In genomic region chr7:142737772-142738171, GRCm38 (mm10) we compare ENCODE assay signal across 8 mouse cellular contexts. TPM values are rescaled to one million over a fixed set of nuclear protein-coding genes. Genes with fewer than 3 reads are reported as not detected.
DNase-seq lines count a peak whose midpoint lies in the region; ATAC-seq and TF ChIP-seq lines count a peak whose summit lies in the region.

No protein-coding gene starts in this region.

- no peak overlapping the region for H3K4me3 ChIP-seq in liver, adult 2 months (ENCODE audit: insufficient read depth, low read depth, low read length)
- no peak overlapping the region for H3K4me3 ChIP-seq in liver, embryonic 12.5 days

- H3K27me3 ChIP-seq in liver, adult 2 months (ENCODE audit: control insufficient read depth, insufficient read depth, low read length): no peaks in the 10 kb centered on the region
- H3K27me3 ChIP-seq in liver, embryonic 12.5 days (replicated peaks): no peaks in the 10 kb centered on the region

- no peaks in the 10 kb centered on the region for H3K4me1 ChIP-seq in liver, adult 2 months (ENCODE audit: control insufficient read depth, insufficient read depth, low read length)
- H3K4me1 ChIP-seq in liver, embryonic 12.5 days: no peaks in the 10 kb centered on the region

- H3K79me2 ChIP-seq in liver, adult 2 months (ENCODE audit: control insufficient read depth, insufficient read depth, low read length): no peaks in the 10 kb centered on the region

- intact Hi-C loops in heart, postnatal 36 days (cut with DNase I): no loop called here

- no peak; the same call in 1 of the 2 replicates for TF ChIP-seq CTCF in liver, adult 2 months (IDR thresholded peaks at IDR 0.05; ENCODE audit: low read depth, low read length)

- ATAC-seq in liver, embryonic 12.5 days: no peak

- no peak for TF ChIP-seq POLR2A in liver, adult 2 months (IDR thresholded peaks at IDR 0.05; ENCODE audit: extremely low read depth, insufficient read depth, low read length)

- DNase-seq in cerebellum, adult 18-20 months: peak; percentile 22 to 23
- no peak for DNase-seq in cerebellum, adult 11-12 months
- DNase-seq in liver, adult 2 months (ENCODE audit: extremely low read depth, low read depth, low spot score): peak; percentile 41
- peak; percentile 12 for DNase-seq in brain, embryonic 18.5 days (ENCODE audit: low read depth, low spot score)
- DNase-seq in heart, postnatal 36 days: peak; percentile 7 to 12
- DNase-seq in lung, postnatal 10 days: peak; percentile 29
- peak; percentile 8 to 17 for DNase-seq in thymus, postnatal 36 days

- H3K27ac ChIP-seq in liver, adult 2 months (replicated peaks; ENCODE audit: insufficient read depth, low read depth, low read length): no peak overlapping the region
- no peak overlapping the region for H3K27ac ChIP-seq in liver, embryonic 12.5 days

- H3K36me3 ChIP-seq in liver, adult 2 months (ENCODE audit: control insufficient read depth, insufficient read depth, low read length): no peaks in the 10 kb centered on the region
- no peaks in the 10 kb centered on the region for H3K36me3 ChIP-seq in liver, embryonic 12.5 days

- H3K9ac ChIP-seq in liver, adult 2 months (ENCODE audit: low read depth, low read length): no peak overlapping the region
- H3K9ac ChIP-seq in liver, embryonic 12.5 days: no peak overlapping the region

- no peaks in the 10 kb centered on the region for H3K9me3 ChIP-seq in liver, embryonic 12.5 days (replicated peaks)

- no peak overlapping the region for H3K4me2 ChIP-seq in liver, embryonic 12.5 days

- WGBS in liver, adult 2 months: 7% methylated on average over 3 of the region's 3 CpGs
- 4% methylated on average over 3 of the region's 3 CpGs for WGBS in liver, embryonic 12.5 days (ENCODE audit: insufficient replicate concordance)

RNA-seq across cellular contexts. Expression of gene Ins2, which starts 5.4 kb away (rescaled TPM):
- total RNA-seq in liver, adult 2 months (2014; rRNA removed): not detected in 2 replicates
- polyA plus RNA-seq in liver, adult 2 months (2012; rRNA removed): not detected in 2 replicates
- polyA plus RNA-seq in liver, embryonic 12.5 days (2016; fragmentation: Nextera tagmentation; extraction: Ambion mirVana): not detected in 2 replicates
- not detected for total RNA-seq in heart, postnatal 36 days (2021)
